Mouse (Mus musculus): ENCODE data around the gene Khdc1b. TPM values are rescaled to one million over a fixed set of nuclear protein-coding genes. Genes with fewer than 3 reads are reported as not detected.

Khdc1b gene
- not detected in 2 replicates for polyA plus RNA-seq (2021; fragmentation: Nextera tagmentation)
- long read RNA-seq, experiment 1 = 0 reads
- long read RNA-seq, experiment 2 = 0 reads

DNA sequence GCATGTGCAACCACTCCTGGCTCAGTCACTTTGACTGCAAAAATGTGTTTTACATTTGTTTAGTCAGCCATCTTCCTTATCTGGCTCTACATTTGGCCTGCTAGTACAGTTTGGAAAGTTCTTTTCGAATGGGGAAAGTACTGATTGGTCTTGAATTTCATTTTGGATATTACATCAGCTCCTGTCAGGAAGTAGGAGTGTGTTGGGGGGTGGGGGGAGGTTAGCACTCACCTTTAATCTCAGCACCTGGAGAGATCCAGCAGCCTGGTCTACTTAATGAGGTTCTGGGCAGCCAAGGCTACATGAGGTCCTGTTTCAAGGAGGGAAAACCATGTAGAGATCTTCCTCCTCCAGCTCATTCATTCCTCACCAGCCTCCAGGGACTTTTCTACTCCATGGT, at the start of gene Khdc1b:
TSS of gene Khdc1b (plus strand) at position 301 of the 400 bp plus-strand sequence.

DNA sequence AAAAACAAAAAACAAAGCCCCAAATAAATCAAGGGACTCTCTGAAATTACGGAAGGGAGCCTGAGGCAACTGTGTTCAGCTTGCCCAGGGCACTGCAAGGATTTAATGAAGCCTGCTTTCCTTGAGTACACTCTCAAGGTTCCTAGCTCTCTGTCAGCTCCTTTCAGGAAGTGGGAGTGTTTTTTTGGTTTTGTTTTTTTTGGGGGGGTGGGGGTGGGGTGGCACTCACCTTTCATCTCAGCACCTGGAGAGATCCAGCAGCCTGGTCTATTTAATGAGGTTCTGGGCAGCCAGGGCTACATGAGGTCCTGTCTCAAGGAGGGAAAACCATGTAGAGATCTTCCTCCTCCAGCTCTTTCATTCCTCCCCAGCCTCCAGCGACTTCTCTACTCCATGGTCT, 34.0 kb upstream of the Khdc1b start, which contains the start of gene Khdc1a:
TSS of gene Khdc1a (plus strand) at position 301 of the 400 bp plus-strand sequence.

GRCm38 (mm10) chr1:21368031-21368430, 15.3 kb upstream of the Khdc1b start, which contains the start of gene Khdc1c:
Gene Khdc1c, plus strand, starts transcription at chr1:21368331.

Other genes with a start within 250 kb of the Khdc1b start
- 94.2 and 95.5 TPM in 2 replicates for gene Tmem14a, start 165.0 kb upstream of the Khdc1b start, polyA plus RNA-seq (2021; fragmentation: Nextera tagmentation)
- 0.34 and 0.59 TPM in 2 replicates for gene Gsta3, start 143.0 kb upstream of the Khdc1b start, polyA plus RNA-seq (2021; fragmentation: Nextera tagmentation)
- gene Khdc1a, start 33.9 kb upstream of the Khdc1b start, polyA plus RNA-seq (2021; fragmentation: Nextera tagmentation) = not detected in 2 replicates
- gene Khdc1c, start 15.2 kb upstream of the Khdc1b start, polyA plus RNA-seq (2021; fragmentation: Nextera tagmentation) = not detected in 2 replicates

Data from layer of hippocampus, adult 6 months (tissue).